Mouse (Mus musculus): Measurements from ENCODE around the gene Vpreb2.
"Not testable (repeated sequence)": the region's sequence is repeated elsewhere in the genome, so short reads cannot be mapped to it uniquely, and the experiment has no call there.

The Vpreb2 gene

DNA sequence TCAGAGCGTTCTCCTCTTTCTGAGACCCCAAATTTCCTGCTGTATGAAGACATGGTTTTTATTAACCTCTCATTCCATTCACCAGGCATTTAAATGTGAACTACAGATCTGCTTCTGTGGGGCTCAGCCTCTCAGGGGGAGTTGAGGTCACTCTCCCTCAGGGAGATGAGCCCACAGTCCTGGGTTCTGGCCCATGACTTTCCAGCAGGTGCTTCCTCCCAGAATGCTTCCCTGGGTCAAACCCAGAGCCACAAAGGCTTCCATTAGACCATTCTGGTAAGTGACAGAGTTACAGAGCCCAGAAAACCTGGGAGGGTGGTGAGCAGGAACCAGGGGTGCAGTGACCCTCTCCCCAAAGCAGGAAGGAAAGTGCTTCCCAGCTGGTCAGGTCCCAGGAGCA, at the start of gene Vpreb2:
Vpreb2 (plus strand) TSS at position 301 of the 400 bp plus-strand sequence.
- no peak for DNase-seq

GRCm38 (mm10) chr16:17931906-17932460, 48.2 kb upstream of the Vpreb2 start:
- no peak for DNase-seq

GRCm38 (mm10) chr16:17933594-17934444, 46.4 kb upstream of the Vpreb2 start:
- no peak for DNase-seq

DNA sequence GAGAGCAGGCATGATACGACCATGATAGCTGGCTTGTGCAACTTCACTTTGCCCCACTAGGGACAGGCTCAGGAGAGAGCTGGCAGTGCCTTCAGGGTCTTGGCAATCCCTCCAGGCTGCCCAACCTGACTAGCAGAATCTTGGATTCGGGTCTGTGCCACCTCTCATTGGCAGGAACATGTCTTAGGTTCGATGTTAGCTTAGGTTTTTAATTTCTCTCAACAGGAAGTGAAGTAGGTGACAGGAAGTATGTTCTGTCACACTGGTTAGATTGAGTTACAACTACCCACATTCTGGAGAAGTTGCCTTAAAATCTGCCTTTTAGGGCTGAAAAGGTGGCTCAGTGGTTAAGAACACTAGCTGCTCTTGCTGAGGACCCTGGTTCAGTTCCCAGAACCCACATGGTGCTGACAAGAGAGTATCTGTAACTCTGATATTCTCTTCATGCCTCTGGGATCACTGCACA, 45.8 kb upstream of the Vpreb2 start:
- no peak for DNase-seq

DNA sequence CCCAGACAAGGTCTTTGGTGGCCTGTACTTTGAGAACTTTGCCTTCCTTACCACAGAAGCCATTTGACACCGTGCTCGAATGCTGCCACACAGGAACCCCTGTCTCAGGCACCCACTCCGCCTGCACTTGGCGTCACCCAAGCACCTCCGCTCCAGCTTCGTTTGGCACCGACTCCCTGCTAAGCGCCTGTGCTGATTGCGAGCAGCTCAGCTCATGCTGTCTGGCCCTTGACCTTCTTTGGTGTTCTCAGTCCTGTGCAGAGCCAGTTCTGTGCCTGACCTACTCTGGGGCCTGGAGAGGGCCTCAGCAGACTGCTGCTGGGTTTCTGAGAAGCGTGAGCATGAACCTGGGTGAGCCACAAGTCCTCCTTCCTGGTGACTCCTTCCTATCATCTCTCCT, 43.5 kb upstream of the Vpreb2 start:
- no peak for DNase-seq

- DNase-seq, result no peak
Measured at GRCm38 (mm10) chr16:17938187-17938586, 42.0 kb upstream of the Vpreb2 start.

DNA sequence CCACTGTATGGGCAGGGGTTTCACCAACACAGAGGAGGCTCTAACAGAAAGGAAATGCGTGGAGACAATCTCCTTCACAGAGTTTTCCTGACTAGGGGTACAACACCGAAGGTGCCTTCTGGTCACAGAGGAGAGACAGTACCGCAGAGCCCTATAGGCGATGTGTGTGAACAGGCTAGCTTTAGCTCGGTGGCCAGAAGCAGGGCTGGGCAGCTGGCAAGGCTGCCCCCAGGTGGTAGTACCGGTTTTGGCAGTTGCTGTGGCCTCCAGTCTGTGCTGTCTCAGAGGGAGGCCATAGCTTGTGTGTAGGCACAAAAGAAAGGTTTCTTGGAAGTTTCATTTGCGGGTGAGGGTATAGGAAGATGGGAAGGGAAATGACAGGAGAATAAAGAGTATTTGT, 41.4 kb upstream of the Vpreb2 start:
- peak; percentile 77 to 86 for DNase-seq

DNA sequence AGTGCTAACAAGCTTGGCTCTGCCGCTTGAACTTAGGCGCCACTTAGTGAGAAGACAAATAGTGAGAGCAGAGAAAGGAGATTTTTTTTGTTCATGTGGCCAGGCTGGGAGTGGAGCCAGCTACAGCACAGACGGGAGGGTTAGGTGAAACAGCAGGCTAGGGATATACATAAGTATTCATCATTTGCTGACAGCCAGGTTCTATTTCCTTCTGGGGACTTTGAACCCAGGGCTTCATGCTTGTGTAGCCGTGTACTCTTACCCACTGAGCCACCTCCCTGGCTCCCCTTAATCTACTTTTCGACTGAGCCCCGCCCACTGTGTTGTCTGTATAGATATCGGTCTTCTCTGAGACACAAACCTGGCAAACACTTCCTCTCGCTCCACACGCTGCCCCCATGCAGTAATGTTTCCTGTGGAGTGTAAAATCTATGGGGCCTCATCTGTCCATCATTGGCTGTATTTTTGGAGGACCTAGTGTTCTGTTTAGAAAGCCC, 40.9 kb upstream of the Vpreb2 start:
- peak in 1 of 2 experiments; percentile 25 for DNase-seq

- no peak for DNase-seq
Measured at GRCm38 (mm10) chr16:17943466-17943865, 36.8 kb upstream of the Vpreb2 start.

DNA sequence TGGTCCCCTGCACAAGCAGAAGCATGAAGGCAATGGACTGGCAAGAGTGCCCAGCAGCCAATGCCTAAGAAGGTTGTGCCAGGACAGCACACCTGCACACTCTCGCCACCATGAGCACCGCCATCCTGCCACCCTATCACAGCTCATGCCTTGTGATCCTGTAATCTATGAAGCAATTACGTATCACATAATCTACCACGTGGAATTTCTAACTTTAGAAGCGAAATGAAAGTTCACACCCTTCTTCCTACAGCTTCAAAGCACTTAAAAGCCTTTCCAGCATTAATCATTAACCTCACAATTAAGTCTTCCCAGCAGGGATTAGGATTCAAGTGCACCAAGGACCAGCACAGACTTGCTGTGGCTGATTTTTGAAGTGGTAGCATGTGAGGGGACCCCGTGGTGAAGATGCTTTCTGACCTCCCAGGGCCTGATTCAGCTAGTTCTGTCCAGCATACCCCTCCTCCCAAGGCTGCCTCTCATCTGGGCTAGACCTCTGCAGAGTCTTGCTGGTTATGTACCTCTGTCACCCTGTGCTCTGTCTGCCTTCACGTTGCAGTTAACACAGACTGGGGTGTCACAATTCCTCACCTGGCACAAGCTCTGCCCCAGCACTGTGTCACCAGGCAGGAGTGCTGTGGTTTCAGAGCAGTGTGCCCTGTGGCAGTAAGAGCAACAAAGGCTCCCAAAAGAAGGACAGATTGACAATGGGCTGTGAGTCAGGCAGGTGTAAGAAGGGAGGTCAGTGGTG, 35.0 kb upstream of the Vpreb2 start:
- no peak for DNase-seq

GRCm38 (mm10) chr16:17949421-17949877, 30.8 kb upstream of the Vpreb2 start:
- no peak for DNase-seq

DNA sequence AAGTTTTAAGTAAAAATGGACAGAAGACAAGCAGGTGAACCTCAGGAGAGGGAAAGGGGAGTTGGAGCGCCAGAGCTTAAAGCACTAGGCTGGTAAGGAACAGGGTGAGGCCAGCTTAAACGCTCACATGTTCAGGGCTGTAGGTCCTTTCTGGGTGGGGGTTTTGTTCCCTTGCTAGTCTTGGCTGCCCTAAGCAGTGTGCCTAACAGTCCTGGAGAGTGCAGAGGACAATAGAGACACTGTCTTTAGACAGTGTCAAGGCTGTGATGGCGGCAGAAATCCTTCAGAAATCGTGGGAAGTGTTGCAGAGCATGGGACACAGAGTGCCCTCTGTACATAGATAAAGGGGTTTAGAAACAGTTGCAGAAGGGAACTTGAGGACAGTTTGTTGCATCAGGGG, 30.2 kb upstream of the Vpreb2 start:
- no peak for DNase-seq

- no peak for DNase-seq
Measured at GRCm38 (mm10) chr16:17951618-17952017, 28.6 kb upstream of the Vpreb2 start.

DNA sequence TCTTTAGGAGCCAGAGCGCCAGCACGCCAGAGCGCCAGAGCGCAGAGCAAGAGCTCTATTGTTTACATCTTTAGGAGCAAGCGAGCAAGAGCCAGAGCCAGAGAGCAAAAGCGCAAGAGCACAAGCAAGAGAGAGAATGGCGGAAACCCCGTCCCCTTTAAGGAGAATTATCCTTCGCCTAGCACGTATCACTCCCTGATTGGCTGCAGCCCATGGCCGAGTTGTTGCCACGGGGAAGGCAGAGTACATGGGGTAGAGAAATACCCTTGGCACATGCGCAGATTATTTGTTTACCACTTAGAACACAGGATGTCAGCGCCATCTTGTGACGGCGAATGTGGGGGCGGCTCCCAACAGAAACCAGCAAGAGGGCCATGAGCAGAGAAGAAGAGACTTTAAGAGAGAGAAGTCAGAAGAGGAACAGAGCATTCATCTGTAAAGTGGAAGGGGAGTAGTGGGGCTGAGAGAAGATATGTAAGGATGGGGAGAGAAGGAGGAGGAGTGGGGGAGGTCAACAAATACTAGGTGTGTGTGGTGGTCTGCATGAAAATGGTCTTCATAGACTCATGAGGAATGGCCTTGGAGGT, 24.1 kb upstream of the Vpreb2 start:
- DNase-seq, result not testable (repeated sequence)

DNA sequence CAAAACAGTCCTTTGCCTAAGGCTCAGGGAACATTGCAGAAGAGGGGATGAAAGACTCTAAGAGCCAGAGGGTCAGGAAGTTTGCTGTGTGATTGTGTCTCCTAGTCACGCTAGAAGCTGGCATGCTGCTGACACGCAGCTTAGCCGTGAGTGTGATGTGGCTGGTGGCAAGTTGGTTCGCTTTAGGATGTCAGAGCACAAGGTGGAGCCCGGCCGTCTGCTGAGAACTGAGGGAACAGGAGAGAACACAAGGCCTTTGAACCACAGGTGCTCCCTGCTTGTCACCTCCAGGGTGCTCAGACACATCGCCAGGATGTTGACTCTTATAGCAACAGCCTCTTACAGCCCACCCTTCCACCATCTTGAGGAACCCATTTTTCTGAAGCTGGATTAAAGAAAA, 18.1 kb upstream of the Vpreb2 start:
- no peak for DNase-seq

GRCm38 (mm10) chr16:17971853-17972252, 8.4 kb upstream of the Vpreb2 start:
- DNase-seq, result no peak

GRCm38 (mm10) chr16:17977840-17978239, 2.4 kb upstream of the Vpreb2 start:
- not testable (repeated sequence) for DNase-seq

GRCm38 (mm10) chr16:17983201-17983600, 3.0 kb downstream of the Vpreb2 start:
- no peak for DNase-seq

DNA sequence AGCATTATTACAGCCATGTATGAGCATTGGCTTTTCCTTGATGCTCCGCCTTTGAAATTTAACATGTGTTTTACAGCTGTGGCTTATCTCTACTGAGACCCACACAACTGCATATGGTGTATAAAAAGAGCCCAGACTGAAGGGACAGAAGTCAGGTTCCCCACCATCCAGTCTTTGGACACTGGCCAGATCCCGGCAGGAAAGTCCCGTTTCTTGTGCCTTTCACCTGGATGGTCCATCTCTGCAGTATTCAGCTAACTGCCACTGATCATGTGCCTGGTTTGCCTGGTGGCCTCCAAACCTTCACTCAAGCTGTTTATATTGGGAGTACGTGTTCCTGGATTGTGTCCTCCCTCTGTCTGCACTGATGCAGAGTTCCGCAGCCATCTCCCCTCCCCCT, 4.0 kb downstream of the Vpreb2 start:
- DNase-seq, result peak; percentile 5 to 9

DNA sequence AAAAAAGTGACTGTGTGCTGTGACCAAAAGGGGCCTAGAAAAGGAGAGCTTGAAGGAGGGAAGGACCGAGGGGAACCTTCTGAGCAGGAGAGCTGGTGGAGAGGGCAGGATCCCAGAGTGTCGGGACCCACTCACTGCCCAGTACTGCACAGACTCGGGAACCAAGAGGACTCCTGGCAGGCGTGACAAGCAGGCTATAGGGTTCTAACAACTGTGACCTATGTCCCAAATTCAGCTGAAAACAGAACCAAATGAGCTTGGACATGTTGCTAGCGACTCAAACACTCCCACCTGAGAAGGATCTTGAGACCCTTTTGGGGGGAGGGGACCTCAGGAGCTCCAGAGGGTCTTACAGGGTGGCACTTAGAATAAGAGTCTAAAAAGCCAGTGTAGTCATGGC, 4.8 kb downstream of the Vpreb2 start:
- DNase-seq, result no peak

GRCm38 (mm10) chr16:17986456-17987132, 6.4 kb downstream of the Vpreb2 start:
- peak; percentile 57 to 74 for DNase-seq

GRCm38 (mm10) chr16:17987703-17988102, 7.5 kb downstream of the Vpreb2 start:
- no peak for DNase-seq

Data from cerebellum, postnatal 25 days (tissue).